Mouse (Mus musculus): Measurements from ENCODE around the gene Rprd2. TPM values are rescaled to one million over a fixed set of nuclear protein-coding genes. Genes with fewer than 3 reads are reported as not detected.
"Not testable (repeated sequence)": the region's sequence is repeated elsewhere in the genome, so short reads cannot be mapped to it uniquely, and the experiment has no call there.

Rprd2 gene
- polyA plus RNA-seq, 3 experiments from 2014 or later = 22.7 to 35.5 (median 27.1) TPM

DNA sequence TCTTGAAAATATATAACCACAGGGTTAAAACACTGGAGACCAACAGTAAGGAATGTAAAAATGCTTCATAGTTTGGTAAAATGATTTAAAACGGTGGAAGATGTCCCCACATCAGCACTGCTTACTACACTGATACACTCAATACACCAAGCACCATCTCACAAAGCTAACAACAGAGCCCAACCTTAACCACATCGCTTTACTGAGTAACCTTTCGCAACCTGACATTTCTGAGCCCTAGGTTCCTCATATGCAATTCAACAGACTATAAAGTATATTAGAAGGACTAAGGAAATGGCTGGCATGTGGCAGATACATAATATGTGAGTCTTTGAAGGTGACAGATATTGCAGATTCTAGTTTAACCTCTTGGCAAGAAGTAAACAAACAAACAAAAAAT is 2.0 kb downstream of the Rprd2 start:
- ATAC-seq = no peak

DNA sequence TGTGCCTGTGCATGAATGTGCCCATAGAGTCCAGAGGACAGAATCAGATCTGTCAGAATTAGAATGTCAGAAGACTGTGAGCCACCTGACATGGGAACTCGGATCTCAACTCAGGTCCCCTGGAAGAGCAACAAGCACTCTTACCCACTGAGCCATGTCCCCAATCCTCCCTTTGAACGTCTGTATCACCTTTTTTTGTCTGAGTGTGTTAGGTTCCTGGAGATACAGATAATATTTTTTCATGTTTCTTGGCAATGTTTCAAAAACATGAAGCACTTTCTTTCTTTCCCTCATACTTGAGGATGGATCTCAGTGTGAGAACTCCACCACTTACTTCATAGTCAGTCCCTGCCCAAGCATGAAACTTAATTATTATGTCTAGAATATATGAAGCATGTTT is 10.3 kb downstream of the Rprd2 start:
- ATAC-seq = no peak

DNA sequence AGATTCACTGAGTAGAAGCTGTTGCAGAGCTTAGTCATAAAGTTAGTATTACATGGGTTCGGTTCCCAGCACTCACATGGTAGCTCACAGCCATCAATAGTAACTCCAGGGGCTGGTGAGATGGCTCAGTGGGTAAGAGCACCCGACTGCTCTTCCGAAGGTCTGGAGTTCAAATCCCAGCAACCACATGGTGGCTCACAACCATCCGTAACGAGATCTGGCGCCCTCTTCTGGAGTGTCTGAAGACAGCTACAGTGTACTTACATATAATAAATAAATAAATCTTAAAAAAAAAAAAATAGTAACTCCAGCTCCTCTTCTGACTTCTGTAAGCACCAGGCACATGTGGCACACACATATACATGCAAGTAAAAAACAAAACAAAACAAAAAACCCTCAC is 11.0 kb downstream of the Rprd2 start:
- not testable (repeated sequence) for ATAC-seq

DNA sequence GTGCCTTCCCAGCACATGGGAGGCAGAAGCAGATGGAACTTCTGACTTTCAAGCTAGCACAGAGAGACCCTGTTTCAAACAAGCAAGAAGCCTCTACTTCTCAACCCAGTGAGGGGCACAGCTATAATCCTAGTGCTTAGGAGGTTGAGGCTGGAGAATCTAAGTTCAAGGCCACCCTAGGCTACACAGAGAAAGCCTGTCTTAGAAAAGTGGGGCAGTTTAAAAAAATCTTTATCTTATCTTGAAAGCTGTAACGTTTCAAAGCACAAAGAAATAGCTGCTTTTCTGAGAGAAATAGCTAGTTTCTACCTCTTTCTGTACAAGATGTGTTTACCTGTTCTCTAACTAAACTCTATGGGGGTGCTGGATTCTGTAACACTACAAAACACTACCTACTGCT is 12.0 kb downstream of the Rprd2 start:
- ATAC-seq = no peak

DNA sequence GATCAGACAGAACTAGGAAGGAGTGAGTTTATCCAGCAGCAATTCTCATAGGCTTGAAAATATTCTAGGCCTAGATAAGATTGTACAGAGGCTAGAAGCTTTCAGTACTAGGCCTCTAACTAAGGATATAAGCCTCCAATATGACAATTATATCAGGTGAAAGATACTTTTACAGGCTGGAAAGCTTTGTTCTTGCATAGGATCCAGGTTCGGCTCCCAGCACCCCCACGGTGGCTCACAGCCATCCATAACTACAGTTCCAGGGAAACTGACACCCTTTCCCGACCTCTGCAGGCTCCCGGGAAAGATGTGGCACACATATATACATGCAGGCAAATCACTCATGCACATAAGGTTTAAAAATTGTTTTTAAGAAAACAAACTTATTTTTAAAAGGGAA is 14.8 kb downstream of the Rprd2 start:
- no peak for ATAC-seq

DNA sequence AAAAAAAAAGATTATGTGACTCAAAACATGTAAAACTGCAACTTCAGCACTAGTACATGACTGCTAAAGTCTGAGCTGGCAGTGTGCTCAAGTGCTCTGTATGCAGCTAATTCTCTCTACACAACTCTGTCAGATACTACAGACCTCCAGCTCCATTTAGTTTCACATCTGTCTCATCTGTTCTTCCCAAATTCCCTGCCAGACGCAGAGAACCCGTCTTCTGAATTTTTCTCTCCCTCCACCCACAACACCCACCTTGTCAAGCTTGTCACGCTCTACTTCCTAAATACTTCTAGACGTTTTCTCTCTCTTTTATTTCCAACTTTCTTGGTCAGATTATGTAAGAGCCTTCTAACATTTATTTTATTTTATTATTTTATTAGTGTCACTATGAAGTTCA is 19.9 kb downstream of the Rprd2 start:
- no peak for ATAC-seq

DNA sequence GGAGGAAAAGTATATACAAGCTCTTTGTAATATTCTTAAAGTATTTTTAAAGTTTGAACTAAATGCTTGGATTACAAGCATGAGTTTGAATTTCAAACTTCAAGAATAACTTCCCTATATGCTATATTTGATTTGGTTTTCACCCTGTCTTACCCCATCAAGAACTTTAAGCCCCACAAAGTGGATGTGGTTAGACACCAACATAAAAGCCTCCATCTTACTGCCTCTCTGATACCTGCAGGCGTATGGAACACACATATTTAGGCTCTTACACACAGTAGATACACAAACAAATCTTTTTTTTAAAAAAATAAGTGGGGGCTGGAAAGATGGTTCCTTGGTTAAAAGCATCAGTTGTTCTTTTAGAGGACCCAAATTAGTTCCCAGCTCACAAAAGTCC is 24.4 kb downstream of the Rprd2 start:
- ATAC-seq = peak; percentile 63

DNA sequence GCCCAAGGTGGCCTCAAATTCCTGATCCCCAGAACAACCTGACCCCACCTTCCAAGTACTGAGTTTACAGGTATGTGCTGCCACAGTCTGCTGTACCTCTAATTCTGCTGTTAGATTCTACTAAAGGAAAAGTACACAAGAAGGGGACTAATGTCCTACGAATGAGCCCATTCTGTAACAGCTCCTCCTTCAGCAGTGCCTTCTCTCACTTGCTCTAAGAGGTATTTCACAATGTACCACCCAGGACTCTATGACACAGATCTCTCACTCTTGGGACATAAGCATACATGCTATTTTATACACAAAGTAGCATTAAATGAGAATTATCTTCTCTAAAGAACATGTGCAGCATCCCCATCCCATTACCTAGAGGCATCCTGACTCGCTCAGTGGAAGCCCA is 25.0 kb downstream of the Rprd2 start:
- no peak for ATAC-seq

DNA sequence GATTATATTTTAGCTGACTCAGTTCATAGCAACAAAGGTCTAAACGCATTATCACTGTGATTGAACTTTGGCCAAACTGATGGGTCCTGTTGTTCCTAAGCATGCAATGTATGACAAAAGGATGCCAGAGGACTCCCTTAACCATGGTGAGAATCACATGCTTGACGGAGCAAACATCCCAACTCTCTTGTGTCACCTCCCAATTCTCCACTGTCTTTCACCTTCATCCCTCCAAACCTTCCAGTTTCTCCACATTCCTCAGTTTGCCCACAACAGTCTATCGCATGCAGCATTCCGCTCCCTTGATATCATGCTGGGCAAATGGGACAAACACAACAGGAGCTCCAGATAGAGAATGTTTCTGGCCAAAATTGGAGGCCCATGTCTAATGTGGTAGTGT is 33.2 kb downstream of the Rprd2 start:
- ATAC-seq = no peak

DNA sequence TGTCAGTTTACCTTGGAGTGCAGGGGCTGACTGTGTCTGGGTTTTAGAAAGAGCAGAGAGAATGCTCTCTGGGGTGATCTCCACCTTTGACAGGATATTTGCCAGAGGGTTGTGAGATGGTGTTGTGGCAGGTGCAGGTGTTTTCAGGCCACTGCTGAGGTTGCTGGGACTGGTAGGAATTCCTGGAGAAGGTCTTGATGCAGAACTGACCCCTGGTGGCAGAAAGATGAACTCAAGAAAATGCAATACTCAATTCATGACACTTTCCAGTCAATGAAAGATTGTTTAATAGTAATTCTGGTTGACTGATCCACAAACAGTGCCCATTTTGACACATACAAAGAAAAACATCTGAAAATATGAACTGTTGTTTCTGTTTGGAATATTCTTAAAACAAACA is 46.7 kb downstream of the Rprd2 start:
- ATAC-seq = no peak

DNA sequence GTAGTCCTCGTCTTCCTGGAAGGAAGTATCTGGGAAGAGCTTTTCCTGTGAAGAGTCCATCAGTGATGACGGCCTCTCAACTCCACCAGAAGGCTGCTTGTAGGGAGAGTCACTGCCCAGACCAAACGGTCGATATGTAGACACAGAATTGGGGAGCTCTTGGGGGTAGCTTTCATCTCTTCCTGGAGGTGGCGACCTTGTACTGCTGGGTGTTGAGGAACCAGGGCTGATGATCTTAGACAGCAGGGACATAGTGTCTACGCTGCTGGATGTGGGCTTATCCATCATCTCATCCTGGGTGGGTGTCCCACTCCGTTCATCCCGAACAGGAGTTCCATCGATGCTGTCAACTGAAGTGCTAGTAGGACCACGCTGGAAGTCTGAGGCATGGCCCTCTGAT is 53.1 kb downstream of the Rprd2 start:
- no peak for ATAC-seq

DNA sequence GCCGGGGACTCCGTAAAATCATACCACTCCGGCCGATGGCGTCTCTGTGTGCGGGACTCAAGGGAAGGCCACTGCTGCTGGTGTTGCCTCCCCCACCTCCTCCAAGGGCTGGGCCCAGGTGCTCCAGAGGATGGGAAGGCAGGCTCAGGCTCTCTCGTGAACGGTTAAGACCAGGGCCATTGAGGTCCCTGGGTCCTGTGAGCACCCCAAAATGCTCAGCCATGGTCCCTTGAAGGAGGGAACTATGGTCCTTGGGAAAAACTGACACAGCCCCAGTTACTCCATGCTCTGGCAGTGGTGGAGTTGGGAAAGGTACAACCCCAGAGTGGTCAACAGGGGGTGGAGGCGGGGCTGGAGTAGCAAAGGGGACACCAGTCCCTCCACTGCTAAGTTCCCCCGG is 54.9 kb downstream of the Rprd2 start:
- ATAC-seq = no peak

DNA sequence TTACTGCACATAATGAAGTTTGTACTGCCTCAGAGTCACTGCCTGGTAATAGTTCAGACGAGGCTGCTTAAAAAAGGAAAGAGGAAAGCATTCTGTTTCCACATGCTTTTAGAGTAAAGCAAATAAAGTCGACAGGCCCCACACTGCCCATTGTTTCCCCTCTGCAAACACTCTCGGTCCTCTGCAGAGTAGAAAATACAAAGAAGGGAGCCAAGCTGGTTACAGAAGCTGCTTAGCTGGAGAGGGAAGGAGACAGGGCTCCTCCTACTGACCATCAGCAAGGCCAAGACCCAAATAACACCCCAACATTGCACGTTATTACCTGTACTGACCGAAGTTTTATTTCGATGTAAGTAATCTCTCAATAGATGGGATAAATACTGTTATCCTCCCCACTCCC is 55.7 kb downstream of the Rprd2 start:
- no peak for ATAC-seq

DNA sequence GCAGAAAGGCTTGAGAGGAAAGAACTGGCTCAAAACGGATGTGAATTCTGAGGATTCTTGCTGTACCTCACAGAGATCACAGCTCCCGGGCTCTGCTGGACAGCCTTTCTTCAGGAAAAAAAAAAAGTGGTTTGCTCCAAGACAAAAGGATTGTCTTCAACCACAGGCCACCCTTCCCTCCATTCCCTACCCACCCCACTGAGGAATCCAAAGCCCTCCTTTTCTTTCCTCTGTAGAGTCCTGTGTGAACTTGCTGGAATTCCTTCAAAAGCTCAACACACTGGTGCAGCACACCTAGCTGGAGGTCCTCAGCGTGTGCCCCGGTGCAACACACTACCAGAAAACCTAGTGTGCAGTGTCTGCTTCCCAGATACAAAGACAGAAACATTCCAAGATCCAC is 56.9 kb downstream of the Rprd2 start:
- no peak for ATAC-seq

DNA sequence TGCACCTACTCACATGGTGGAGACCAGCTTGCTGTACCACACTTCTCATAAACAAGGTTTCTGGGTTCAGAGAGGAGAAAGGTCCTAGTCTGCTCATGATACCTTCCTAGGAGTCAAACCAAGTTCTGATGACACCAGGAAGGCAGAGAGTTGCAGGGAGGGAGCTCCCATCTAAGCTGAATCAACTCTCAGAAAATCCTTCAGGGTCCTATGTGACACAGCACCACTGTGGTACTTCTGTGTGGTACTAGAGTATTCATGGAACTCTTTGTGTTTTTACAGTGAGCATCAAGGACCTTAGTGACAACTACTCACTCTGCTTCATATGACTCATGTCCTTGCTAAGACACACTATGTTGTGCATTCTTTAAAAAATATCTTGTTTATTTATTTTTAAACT is 58.0 kb downstream of the Rprd2 start:
- ATAC-seq = no peak

DNA sequence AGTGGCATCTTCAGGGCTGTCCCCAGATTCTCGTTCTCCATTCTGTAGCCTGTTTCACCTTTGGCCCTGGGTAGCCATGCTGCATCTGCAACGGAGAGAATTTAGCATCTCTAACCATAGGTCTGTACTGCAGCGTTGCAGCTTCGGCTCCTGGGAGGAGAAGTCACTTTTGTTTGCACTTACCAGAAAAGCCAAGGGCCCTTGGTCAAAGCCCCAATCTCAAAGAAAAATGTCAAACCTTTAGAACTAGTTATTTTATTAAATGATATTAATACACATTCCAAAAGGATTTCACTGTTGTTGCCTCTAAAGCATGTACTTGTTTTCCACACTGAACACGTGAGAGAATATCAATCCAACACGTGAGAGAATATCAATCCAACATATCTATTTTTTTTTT is 58.6 kb downstream of the Rprd2 start, which contains the start of gene Tars2:
Gene Tars2 (minus strand): TSS at position 101 of the 400 bp plus-strand sequence.
- ATAC-seq = no peak

DNA sequence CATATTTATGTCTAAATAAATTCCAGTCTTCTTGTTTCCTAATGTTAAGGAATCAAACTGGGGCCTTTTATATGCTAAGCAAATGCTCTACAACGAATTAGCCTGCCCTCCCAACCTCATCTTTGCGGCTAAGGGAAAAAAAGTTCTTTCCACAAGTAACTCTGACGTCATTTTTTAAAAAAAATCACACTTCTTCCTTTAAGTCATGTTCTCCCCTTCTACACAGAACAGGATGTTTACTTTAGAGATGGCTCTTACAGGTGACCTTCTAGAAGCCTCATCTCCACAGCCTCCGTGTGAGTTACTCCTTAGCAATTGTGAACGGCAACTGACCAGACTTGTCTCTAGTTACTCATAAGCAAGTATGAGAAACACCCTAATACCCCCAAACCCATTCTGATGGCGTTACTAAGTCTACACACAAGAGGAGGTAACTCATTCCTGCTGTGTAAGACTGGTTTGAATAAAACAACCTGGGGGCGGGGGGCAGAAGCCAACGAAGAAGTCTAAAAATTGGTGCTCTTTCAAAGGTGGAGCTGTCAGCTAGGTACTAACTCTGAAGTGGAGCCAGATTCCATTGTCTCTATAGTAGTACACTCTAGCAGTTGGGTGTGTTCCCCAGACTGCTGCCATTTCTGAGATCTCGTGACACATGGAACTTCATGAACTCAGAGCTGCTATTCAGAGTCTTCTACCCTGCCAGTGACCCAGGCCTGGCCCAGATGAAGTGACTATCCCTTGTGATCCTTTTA is 60.0 kb downstream of the Rprd2 start:
- ATAC-seq = peak; percentile 81

DNA sequence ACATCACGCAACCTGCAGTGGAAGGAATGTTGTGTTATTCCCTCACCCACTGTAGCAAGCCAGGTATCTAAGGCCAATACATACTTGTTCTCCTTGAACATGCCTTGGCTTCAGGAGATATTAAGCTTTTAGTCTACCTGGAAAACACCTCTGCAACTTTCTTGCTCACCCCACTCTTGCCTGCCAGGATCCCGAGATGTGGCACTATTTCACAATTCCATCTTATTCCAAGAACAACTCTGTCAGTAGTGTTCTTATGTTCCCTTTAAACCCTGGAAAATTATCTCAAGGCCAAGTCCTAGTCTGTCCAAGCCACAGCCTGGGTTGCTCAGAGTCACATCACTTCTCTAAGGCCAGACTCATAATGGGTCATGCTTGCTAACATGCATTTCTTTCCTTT is 61.9 kb downstream of the Rprd2 start:
- no peak for ATAC-seq

DNA sequence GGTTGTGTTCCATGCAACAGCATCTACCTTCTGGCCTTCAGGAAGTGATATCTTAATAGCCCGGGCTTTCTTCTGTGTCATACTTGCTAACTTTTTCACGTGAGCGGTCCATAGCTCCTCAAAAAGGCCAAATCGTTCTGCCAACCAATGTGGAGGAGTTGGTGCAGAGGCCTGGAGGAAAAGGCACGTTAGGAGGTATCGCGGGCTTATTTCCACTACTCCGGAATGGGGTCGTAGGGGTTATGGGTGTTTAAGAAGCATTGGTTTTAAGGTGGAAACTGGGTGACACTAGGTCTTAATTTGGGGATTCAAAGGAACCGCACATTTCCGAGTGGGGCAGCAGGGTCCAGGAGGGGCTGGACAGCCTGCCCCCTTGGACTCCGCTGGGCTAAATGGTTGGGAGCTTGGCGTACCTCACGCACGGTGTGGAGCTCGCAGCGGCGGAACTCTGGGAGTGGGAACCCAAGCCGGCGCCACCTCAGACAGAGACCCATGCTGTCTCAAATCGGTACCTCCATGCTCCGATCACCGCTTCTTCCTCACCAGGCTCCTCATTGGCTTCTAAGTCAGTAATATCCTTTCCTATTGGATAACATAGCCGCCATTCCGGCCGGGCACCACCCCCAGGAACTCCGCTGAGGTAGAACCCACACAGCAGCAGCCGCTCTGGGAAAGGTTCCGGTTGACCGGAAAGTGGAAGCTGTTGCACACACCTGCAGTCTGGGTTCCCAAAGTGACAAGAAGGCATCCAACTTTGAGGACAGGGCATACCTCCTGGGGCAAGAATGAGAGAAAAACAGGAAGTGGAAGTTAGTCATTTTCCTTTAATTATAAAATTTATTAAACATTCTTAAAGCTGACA is 64.1 kb downstream of the Rprd2 start:
- peak; percentile 81 for ATAC-seq

DNA sequence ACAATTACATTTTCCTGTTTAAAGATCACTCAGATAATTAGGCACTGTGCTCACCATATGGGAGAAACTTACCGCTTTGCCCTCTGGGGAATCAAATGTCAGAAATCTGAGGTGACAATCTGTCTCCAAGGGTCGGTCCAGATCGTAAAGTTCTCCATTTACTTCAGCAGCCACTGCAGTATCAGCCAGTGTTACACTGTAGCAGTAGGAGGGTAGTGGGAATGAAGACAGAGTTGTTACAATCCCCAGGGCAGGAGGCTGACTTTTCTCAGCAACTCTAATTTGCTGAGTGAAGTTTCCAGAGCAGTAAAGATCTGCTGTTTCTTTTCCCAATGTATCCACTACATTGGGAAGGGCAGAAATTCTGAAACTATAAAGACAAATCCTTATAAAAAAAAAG is 65.7 kb downstream of the Rprd2 start:
- ATAC-seq = no peak

DNA sequence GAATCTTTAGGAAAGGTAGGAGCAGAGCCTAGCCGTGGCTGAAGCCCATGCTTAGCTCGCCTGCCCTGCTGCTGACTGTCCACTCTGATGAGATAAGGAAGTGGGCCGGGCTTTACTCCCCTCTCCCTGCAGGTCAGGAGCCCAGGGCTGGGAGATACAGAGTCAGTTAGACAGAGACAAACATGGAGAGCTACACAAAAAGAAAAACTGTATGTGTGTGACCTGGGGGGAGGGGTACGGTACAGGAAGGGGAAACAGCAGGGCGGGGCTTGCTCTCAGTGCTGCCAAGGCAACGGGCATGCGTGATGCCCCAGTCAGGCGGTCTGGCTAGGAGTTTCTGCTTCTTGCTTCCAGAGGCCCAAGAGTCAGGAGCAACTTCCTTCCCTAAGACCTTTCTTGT is 78.3 kb downstream of the Rprd2 start:
- peak; percentile 45 for ATAC-seq

DNA sequence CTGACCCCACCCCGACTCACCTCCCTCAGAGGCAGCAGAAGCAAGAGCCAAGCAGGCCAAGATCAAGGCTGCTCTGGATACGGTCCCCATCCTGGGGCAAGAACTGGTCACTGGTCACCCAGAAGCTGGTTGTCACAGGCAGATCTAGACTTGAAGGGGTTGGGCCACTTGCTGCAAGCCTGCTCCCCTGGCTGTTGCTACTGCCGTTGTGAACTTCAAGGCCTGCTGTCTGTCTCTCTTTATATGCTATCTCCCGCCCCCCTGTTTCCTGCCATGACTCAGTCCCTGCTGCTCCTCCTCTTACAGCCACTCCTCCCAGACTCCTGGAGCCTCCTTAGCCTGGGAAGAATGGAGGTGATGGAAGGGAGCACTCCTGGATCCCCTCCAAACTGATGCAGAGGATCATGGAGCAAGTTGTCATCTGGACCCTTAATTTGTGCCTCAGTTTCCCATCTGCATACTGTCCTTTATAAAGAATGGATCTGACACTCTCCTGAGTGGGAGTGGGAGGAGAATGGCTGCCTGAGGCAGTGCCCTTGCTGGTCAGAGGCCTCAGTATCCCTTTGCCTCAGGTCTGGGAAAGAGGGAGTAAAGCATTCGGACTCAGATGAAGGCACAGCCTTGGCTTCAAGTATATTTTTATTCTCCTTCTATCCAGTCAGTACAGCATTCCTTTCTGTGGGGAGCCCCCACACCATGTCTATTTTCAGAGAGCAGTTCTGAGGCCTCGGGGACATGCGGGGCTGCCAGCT is 79.1 kb downstream of the Rprd2 start, which contains the start of gene Ecm1:
Gene Ecm1 (minus strand): TSS at position 217 of the 752 bp plus-strand sequence.
- peak; percentile 89 for ATAC-seq

DNA sequence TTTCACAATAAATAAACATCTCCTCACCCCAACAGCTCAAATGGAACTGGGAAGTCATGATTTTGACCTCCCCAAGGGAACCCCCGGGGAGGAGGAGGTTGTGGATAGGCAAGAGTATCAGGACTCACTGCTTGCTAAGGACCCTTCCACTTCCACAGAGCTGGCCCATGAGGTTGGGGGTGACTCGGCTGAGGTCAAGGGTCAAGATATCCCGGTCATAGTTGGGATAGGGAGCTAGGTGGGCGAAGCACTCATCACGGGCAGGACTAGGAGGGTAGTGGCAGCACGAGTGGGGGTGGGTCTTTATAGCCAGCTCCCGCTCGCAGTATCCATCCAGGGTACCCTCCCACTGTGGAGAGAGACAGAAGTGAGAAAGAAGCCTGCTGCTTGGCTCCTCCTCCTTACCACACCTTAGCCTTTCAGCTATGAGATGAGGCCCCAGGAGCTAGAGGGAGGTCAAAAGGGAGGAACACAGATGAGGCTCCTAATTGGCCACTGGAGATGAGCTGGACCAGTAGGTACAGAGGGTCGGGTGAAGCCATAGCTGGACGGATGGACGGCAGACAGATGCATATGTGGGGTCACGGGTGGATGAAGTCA is 83.5 kb downstream of the Rprd2 start:
- ATAC-seq = no peak
